Mouse (Mus musculus) myocyte (in vitro differentiated cells): Measurements from ENCODE around the gene Wfdc16.

Experiments used
- MAX ChIP-seq: IDR thresholded peaks from one replicate; pipeline ENCODE4 v1.6.1; 2011; ENCODE audit warnings: low read depth, mild to moderate bottlenecking, control low read depth
- POLR2A ChIP-seq: IDR thresholded peaks from one replicate; pipeline ENCODE4 v1.6.1; 2011; ENCODE audit warnings: low read depth, mild to moderate bottlenecking, control low read depth, moderate library complexity; ENCODE audit not compliant: insufficient read length
- REST ChIP-seq: IDR thresholded peaks from one replicate; pipeline ENCODE4 v1.6.1; 2011; ENCODE audit warnings: mild to moderate bottlenecking, control low read depth, moderate library complexity; ENCODE audit not compliant: insufficient read depth, insufficient read length
- TCF12 ChIP-seq: IDR thresholded peaks from one replicate; pipeline ENCODE4 v1.6.1; 2011; ENCODE audit warnings: mild to moderate bottlenecking, control low read depth; ENCODE audit not compliant: poor library complexity, insufficient read depth, severe bottlenecking
- USF1 ChIP-seq: IDR thresholded peaks from one replicate; pipeline ENCODE4 v1.6.1; 2011; ENCODE audit warnings: low read depth, mild to moderate bottlenecking, control low read depth, moderate library complexity

GRCm38 (mm10) chr2:164641881-164642673 is 3.5 kb upstream of the Wfdc16 start:
- TF ChIP-seq POLR2A, result no peak
- no peak for TF ChIP-seq USF1
- no peak for TF ChIP-seq REST
- no peak for TF ChIP-seq TCF12
- no peak for TF ChIP-seq MAX
